Mouse (Mus musculus) right cerebral cortex, adult 2 months (tissue): Measurements from ENCODE around the gene Rtl3.

Experiments
- DNase-seq, 2 experiments: peaks; one replicate each; pipeline ENCODE4 v3.0.0; 2021 to 2022; ENCODE audit warnings: low spot score in 2 of 2

The Rtl3 gene

GRCm38 (mm10) chrX:106840409-106840808 lies at the start of gene Rtl3:
Gene Rtl3, minus strand, starts transcription at chrX:106840644.
- peak; percentile 32 to 38 for DNase-seq

DNA sequence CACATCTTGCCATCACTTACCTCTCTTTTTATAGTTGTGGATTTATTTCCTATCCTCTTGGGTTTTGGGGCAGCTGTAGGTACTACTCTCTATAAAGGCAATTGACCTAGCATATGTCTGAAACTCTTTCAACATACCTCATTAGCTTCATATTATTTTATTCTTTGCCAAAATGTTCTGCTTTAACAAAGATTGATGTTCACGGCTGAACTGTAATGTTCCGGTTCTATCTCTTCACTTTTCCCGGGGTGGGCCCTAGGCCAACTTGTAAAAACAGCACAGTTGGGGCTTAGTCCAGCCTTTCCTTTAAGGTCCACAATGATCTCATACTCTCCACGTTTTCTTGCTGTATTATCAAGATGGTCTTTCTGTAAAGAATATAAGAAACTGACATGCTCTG lies 31.9 kb upstream of the Rtl3 start:
- DNase-seq: no peak

GRCm38 (mm10) chrX:106871894-106872293 lies 31.4 kb upstream of the Rtl3 start:
- DNase-seq: no peak

DNA sequence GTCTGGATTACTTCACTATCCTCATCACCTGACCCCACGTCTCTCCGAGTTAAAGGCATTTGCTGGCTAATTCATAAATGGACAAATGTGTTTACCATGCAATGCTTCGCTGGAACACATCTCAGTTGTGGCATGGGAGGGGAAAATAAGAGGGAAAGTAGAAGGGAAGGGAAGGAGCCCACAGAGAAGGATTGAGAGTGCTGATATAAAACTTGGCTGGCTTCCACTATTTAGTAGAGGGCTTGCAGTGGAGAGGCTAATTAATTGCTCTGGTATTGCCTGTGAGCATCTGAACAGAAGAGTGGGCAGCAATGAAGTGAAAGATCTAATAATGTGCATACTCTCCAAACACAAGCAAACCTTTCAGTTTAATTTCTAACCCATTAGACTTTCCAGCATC lies 31.0 kb upstream of the Rtl3 start:
- no peak for DNase-seq

- DNase-seq: no peak
Observed at GRCm38 (mm10) chrX:106853523-106854300, 13.3 kb upstream of the Rtl3 start.

GRCm38 (mm10) chrX:106839591-106839990 lies 853 bp downstream of the Rtl3 start:
- no peak for DNase-seq

DNA sequence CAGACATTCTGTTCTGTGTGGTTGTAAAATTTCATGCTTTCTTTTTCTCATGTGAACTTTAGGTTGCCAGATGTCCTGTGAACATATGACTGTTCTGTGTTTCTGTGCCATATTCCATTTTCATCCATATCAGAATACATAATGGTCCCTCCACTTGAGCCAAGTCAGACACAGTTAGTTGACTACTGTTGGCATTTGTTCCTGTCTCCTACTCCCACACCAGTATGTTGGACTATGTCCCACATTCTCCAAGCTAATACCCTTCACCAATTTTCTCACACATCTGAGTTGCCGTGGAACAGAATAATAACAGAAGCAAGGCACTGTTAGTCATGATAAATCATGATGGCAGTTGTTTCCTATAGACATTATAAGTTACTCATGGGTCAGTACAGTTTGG lies 9.9 kb downstream of the Rtl3 start:
- no peak for DNase-seq

DNA sequence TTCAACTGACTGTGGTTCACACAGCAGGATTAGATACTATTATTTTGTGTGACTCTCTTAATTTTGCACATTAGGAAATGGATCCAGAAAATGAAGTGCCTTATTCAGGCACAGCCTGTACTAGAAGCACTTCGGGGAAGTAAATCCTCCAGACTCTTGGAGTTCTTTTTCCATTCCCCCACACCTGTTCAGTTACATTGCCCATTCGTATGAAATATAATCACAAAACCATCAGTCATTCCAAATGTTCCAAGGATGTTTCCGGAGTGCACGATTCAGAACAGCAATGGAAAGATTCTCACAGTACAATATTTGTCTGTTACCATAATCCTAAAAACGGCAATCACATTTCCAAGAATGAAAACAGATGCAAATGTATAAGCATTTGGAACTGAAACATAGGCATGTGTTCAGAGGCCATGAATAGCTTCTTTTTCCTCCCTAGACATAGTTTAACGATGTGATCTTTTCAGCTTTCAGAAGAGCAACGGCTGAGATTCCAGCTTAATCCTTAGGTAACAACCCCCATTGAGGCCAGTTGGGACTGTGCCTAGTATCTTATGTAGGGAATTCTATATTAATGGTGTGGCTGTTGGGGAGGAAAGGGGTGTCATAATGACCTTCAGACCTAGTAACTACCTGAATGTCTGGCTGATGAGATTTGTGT lies 30.8 kb downstream of the Rtl3 start:
- no peak for DNase-seq

- no peak for DNase-seq
Observed at GRCm38 (mm10) chrX:106804387-106804786, 36.1 kb downstream of the Rtl3 start.

DNA sequence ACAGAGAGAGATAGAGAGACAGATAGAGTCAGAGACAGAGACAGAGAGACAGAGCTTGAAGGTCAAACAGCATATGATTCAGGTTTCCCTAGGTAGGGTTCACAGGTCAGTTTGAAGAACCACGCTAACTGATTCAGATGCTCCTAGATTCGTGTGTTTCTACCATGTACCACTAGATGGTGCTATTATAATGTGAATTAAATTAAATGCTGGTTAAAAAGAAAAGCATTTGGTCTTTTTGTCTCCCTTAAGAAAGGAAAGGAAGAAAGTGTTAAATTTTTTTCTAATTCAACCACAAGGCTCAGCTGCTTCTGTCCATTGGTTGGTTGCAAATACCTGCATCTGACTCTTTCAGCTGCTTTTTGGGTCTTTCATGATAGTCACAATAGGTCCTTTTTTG lies 45.8 kb downstream of the Rtl3 start:
- DNase-seq: no peak
